Mouse (Mus musculus): Measurements from ENCODE around the gene Psmb9.
"Not testable (repeated sequence)": the region's sequence is repeated elsewhere in the genome, so short reads cannot be mapped to it uniquely, and the experiment has no call there.

The Psmb9 gene

DNA sequence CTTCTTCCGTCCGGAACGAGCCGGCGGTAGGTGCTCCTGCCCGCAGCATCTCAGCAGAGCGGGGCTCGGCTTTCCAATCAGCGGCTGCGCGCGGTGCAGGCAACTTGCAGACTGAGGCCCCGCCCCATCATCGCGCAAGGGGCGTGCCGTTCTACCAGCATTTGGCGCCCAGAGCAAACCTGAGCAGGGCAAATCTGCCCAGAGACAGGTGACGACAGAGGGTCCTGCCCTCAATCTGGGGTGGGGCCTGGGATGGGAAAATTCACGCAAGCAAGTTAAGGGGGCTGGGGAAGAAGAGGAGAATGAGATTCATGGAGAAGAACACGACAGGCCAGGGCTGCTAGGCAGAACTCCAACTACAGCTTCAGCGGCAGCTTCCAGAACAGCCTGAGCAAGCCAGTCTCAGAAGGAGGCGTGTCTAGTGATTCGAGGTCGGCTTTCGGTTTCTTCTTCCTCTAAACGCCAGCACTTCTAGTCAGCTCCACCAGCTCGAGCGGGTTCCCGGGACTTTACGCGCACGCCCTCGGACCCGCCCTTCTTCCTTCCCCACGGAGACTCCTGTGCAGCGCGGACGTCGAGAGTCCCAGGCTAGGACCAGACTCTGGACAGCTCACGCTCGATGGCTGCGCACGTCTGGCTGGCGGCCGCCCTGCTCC lies at the start of gene Psmb9, which contains the start of gene Tap1:
Gene Psmb9, minus strand, starts transcription at position 504 of the 656 bp plus-strand sequence.
Gene Tap1, plus strand, starts transcription at position 293 of the 656 bp plus-strand sequence.
- peak; percentile 97 for DNase-seq (ENCODE audit: low read depth, low spot score)

GRCm38 (mm10) chr17:34236691-34237090 lies 49.1 kb upstream of the Psmb9 start:
- DNase-seq (ENCODE audit: low read depth, low spot score), result peak; percentile 15

GRCm38 (mm10) chr17:34234926-34235325 lies 47.4 kb upstream of the Psmb9 start:
- DNase-seq (ENCODE audit: low read depth, low spot score), result peak; percentile 79

- not testable (repeated sequence) for DNase-seq (ENCODE audit: low read depth, low spot score)
These were observed 44.5 kb upstream of the Psmb9 start for GRCm38 (mm10) chr17:34232021-34232420.

- DNase-seq (ENCODE audit: low read depth, low spot score), result not testable (repeated sequence)
These were observed 43.4 kb upstream of the Psmb9 start for GRCm38 (mm10) chr17:34230971-34231370.

GRCm38 (mm10) chr17:34225911-34226310 lies 38.3 kb upstream of the Psmb9 start:
- DNase-seq (ENCODE audit: low read depth, low spot score), result not testable (repeated sequence)

- DNase-seq (ENCODE audit: low read depth, low spot score), result no peak
These were observed 37.9 kb upstream of the Psmb9 start for GRCm38 (mm10) chr17:34225426-34225825.

- no peak for DNase-seq (ENCODE audit: low read depth, low spot score)
These were observed 37.3 kb upstream of the Psmb9 start for GRCm38 (mm10) chr17:34224816-34225215.

- not testable (repeated sequence) for DNase-seq (ENCODE audit: low read depth, low spot score)
These were observed 32.8 kb upstream of the Psmb9 start for GRCm38 (mm10) chr17:34220401-34220800.

DNA sequence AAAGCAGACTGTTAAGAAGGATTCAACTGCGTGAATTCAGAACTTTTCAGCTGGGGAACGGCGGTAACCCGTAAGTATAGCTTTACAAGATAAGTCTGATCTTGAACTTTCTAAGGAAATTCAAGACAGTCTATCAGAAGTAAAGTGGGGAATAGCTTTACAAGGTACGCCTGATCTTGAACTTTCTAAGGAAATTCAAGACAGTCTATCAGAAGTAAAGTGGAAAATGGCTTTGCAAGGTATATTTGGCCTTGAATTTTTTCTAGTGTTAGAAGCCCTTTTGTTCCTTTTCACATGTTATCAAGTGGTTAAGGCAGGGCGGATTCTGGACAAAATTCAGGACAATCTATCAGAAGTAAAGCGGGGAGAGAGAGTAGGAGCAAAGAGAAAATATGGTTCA lies 32.2 kb upstream of the Psmb9 start:
- not testable (repeated sequence) for DNase-seq (ENCODE audit: low read depth, low spot score)

GRCm38 (mm10) chr17:34219096-34219495 lies 31.5 kb upstream of the Psmb9 start:
- peak; percentile 27 for DNase-seq (ENCODE audit: low read depth, low spot score)

DNA sequence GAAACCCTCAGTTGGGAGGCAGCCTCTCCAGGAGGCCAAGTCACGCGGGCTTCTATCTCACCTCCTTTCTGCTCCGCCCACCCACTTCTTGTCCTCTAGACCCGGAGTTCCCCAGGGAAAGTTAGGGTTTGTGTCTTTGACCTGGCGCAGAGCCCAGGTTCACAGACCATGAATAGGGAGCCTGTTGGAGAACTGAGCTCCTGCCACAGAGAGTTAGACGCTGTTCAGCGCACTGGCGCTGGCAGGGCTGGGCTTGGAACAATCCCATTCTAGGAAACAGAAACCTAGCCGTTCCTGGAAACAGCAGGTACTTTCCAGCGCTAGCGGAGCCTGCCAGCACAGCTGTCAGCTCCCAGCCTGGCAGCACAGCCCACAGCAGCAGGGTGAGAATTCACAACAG lies 31.1 kb upstream of the Psmb9 start:
- DNase-seq (ENCODE audit: low read depth, low spot score), result peak; percentile 60

- no peak for DNase-seq (ENCODE audit: low read depth, low spot score)
These were observed 30.4 kb upstream of the Psmb9 start for GRCm38 (mm10) chr17:34217986-34218385.

GRCm38 (mm10) chr17:34217216-34217928 lies 29.8 kb upstream of the Psmb9 start:
- DNase-seq (ENCODE audit: low read depth, low spot score), result no peak

GRCm38 (mm10) chr17:34215176-34215575 lies 27.6 kb upstream of the Psmb9 start:
- no peak for DNase-seq (ENCODE audit: low read depth, low spot score)

GRCm38 (mm10) chr17:34213936-34214335 lies 26.4 kb upstream of the Psmb9 start:
- no peak for DNase-seq (ENCODE audit: low read depth, low spot score)

GRCm38 (mm10) chr17:34211746-34212365 lies 24.3 kb upstream of the Psmb9 start:
- no peak for DNase-seq (ENCODE audit: low read depth, low spot score)

GRCm38 (mm10) chr17:34210599-34210998 lies 23.0 kb upstream of the Psmb9 start:
- DNase-seq (ENCODE audit: low read depth, low spot score), result no peak

DNA sequence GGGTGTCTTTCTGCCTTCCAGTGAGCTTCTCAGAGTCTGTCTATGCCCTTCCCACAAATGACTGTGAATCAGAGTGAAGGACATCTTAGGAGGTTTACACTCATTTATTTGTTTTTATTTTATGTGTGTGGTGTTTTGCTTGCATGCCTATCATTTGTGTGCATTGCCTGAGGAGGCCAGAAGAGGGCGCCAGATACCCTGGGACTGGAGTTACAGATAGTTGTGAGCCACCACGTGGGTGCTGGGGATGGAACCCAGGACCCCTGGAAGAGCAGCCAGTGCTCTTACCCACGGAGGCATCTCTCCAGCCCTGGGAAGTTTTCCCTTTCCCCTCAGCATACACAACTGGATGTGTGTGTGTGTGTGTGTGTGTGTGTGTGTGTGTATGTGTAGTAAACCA lies 22.1 kb upstream of the Psmb9 start:
- no peak for DNase-seq (ENCODE audit: low read depth, low spot score)

DNA sequence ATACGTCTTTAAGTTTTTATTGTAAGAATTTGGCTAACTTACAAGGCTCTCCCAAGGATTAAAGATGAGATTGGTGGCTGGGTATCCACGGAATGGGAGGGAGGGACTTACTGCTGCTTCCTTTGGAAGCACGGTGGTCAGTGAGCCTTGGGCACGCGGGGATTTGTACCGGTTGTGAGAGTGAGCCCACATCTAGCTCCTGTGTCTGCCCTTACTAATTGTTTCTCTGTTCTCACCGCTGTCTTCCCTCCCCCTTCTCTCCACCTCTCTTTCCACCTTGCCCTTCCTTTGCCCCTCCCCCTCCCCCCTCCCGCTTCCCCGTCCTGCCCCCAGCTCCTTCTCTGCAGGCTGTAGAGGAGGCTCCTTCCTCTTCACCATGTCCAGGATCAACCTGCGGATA lies 20.9 kb upstream of the Psmb9 start:
- no peak for DNase-seq (ENCODE audit: low read depth, low spot score)

DNA sequence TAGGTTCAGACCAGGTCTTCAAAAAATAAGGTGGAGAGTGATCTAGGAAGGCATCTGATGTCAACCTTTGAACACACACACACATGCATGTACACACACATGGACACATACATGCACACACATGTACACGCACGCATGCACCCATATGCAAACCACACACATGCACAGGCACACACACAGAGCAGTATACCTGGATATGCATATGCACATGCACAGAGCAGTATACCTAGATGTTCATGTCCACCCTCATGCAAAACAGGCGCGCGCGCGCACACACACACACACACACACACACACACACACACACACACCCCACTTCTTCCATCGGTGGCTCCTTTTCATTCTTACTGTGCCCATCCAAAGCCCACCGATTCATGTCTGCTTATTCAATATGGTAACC lies 20.3 kb upstream of the Psmb9 start:
- no peak for DNase-seq (ENCODE audit: low read depth, low spot score)

GRCm38 (mm10) chr17:34207456-34207855 lies 19.9 kb upstream of the Psmb9 start:
- DNase-seq (ENCODE audit: low read depth, low spot score), result no peak

DNA sequence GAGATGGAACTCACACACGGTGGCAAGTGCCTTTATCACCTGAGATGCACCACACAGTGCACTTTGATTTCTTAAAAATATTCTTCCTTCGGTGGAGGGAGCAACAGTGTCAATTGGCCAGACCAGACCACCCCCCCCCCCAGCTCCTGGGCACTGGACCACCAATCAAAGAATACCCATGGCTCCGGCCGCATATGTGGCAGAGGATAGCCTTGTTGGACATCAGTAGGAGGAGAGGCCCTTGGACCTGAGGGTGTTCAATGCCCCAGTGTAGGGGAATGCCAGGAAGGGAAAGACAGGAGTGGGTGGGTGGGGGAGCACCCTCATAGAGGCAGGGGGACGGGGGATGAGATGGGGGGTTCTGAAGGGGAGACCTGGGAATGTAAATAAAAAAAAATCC lies 19.2 kb upstream of the Psmb9 start:
- DNase-seq (ENCODE audit: low read depth, low spot score), result no peak

Measured in brain, adult 2 months (tissue).